Mouse (Mus musculus) embryonic facial prominence, embryonic 12.5 days (tissue): ENCODE measurements around the gene Olfr550. TPM values are rescaled to one million over a fixed set of nuclear protein-coding genes. Genes with fewer than 3 reads are reported as not detected.
"Not testable (repeated sequence)": the region's sequence is repeated elsewhere in the genome, so short reads cannot be mapped to it uniquely, and the experiment has no call there.

ENCODE experiments used
- ATAC-seq: fragments of 200-750 bp; cut with Nextera tagmentation; 2 replicates; pipeline ENCODE4 v1.8.0; 2017; ENCODE audit not compliant: insufficient number of reproducible peaks, insufficient read depth, low FRiP score, low TSS enrichment
- H3K27ac ChIP-seq: fragments of 300-500 bp; sonication (generic); 2 replicates; pipeline ENCODE4 v1.5.1; 2016; ENCODE audit warnings: mild to moderate bottlenecking
- H3K27me3 ChIP-seq: fragments of 300-500 bp; sonication (generic); 2 replicates; pipeline ENCODE4 v1.6.1; 2016; ENCODE audit warnings: mild to moderate bottlenecking, moderate library complexity
- H3K36me3 ChIP-seq: fragments of 300-500 bp; sonication (generic); 2 replicates; pipeline ENCODE4 v1.6.1; 2016; ENCODE audit warnings: mild to moderate bottlenecking
- H3K4me1 ChIP-seq: fragments of 300-500 bp; sonication (generic); 2 replicates; pipeline ENCODE4 v1.6.1; 2016
- H3K4me2 ChIP-seq: fragments of 300-500 bp; sonication (generic); replicated peaks from 2 replicates; pipeline ENCODE4 v1.6.1; 2016; ENCODE audit warnings: mild to moderate bottlenecking, moderate library complexity
- H3K4me3 ChIP-seq: fragments of 300-500 bp; sonication (generic); 2 replicates; pipeline ENCODE4 v1.5.1; 2016; ENCODE audit warnings: mild to moderate bottlenecking
- H3K9ac ChIP-seq: fragments of 300-500 bp; sonication (generic); 2 replicates; pipeline ENCODE4 v1.6.1; 2016; ENCODE audit warnings: mild to moderate bottlenecking, moderate library complexity
- H3K9me3 ChIP-seq: fragments of 300-500 bp; sonication (generic); 2 replicates; pipeline ENCODE4 v1.6.1; 2016; ENCODE audit warnings: mild to moderate bottlenecking, moderate library complexity
- WGBS: fragments of 180-500 bp; shearing (Covaris S2); methylation state at CpG from one replicate; pipeline ENCODE4 v1.1.7; 2016; 5-methylcytosine and 5-hydroxymethylcytosine counted together
- polyA plus RNA-seq: library from polyadenylated mRNA; unstranded; fragments of >200 nt; fragmentation: Nextera tagmentation; extraction: Ambion mirVana; gene quantifications from 2 replicates; pipeline ENCODE4 v1.2.1, GENCODE M21; 2016

Olfr550 gene
- polyA plus RNA-seq, 1 experiment from 2014 or later: 0.04 TPM

DNA sequence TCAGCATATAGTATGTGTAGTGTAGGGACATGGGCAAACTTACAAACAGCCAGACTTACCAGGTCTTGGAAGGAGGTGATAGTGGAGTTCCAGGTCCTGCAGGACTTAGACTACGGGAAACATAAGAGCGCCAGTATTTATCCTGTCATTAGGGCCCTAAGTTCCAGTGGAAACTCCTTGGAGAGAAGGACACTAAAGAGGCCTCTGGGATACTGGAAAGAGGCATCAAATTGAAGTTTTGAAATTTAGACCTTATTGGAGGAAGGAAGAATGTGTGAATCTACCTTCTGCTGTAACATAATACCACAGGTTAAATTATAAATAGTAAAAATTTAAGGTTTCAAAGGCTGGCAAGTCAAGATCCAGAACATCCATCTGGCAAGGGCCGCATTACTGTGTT is 20.5 kb downstream of the Olfr550 start, which contains the start of gene Olfr551:
Gene Olfr551, minus strand, starts transcription at position 101 of the 400 bp plus-strand sequence.
- Histone ChIP-seq H3K4me3 (no peak within 1 kb of the TSS), H3K9me3 (no peaks in the 10 kb centered on the region), H3K36me3 (no peaks in the 10 kb centered on the region), H3K27me3 (no peaks in the 10 kb centered on the region), H3K4me1 (no peaks in the 10 kb centered on the region), H3K9ac (no peak within 1 kb of the TSS), H3K4me2 (no peak within 1 kb of the TSS), H3K27ac (no peak within 1 kb of the TSS)
- ATAC-seq: no peak
- 94% methylated on average over 3 of the region's 3 CpGs for WGBS

- WGBS: 80% methylated on average over 1 of the region's 1 CpGs
- ATAC-seq: no peak
These were observed 26.3 kb downstream of the Olfr550 start, which contains the start of gene Olfr552 for GRCm38 (mm10) chr7:102597378-102598031. Gene Olfr552, plus strand, starts transcription at chr7:102597770.

GRCm38 (mm10) chr7:102618118-102618517 is 46.9 kb downstream of the Olfr550 start, which contains the start of gene Olfr553:
Gene Olfr553, minus strand, starts transcription at chr7:102618218.
- Histone ChIP-seq H3K27ac (no peak within 1 kb of the TSS), H3K9ac (no peak within 1 kb of the TSS), H3K9me3 (no peaks in the 10 kb centered on the region), H3K27me3 (no peaks in the 10 kb centered on the region), H3K4me1 (no peaks in the 10 kb centered on the region), H3K4me3 (no peak within 1 kb of the TSS), H3K4me2 (no peak within 1 kb of the TSS), H3K36me3 (no peaks in the 10 kb centered on the region)
- no peak for ATAC-seq

More at GRCm38 (mm10) chr7:102597378-102598031, 26.3 kb downstream of the Olfr550 start, which contains the start of gene Olfr552:
- no peaks in the 10 kb centered on the region for H3K9me3 ChIP-seq
- no peak within 1 kb of the TSS for H3K9ac ChIP-seq
- H3K4me2 ChIP-seq: no peak within 1 kb of the TSS
- H3K4me1 ChIP-seq: no peaks in the 10 kb centered on the region
- no peaks in the 10 kb centered on the region for H3K27me3 ChIP-seq
- no peak within 1 kb of the TSS for H3K4me3 ChIP-seq
- H3K27ac ChIP-seq: no peak within 1 kb of the TSS
- H3K36me3 ChIP-seq: no peaks in the 10 kb centered on the region

GRCm38 (mm10) chr7:102619608-102620007 is 48.4 kb downstream of the Olfr550 start:
- Histone ChIP-seq H3K9ac (no peak overlapping the region), H3K9me3 (no peaks in the 10 kb centered on the region), H3K36me3 (no peaks in the 10 kb centered on the region), H3K27me3 (no peaks in the 10 kb centered on the region), H3K27ac (no peak overlapping the region), H3K4me2 (no peak overlapping the region), H3K4me3 (no peak overlapping the region), H3K4me1 (no peaks in the 10 kb centered on the region)
- no peak for ATAC-seq
- 62% methylated on average over 5 of the region's 5 CpGs for WGBS

DNA sequence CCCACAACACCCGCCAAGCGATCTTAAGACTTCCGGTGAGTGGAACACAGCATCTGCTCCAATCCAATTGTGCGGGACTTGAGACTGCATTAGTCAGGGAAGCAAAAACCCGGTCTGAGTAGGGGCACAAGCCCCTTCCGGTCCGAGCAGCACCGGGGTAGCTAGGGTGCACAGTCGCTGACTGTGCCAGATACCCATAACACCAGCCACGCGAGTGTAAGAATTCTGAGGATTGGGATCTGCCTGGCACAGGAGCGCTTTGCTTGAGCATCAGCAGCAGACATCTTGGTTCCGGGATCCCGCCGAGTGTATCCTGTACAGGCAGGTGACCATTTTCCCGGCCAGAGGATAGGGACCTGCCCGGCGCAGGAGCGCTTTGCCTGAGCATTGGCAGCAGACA is 49.1 kb downstream of the Olfr550 start:
- WGBS: 87% methylated on average over 19 of the region's 19 CpGs
- H3K4me2 ChIP-seq, H3K27me3 ChIP-seq, ATAC-seq, H3K9me3 ChIP-seq, H3K27ac ChIP-seq, H3K36me3 ChIP-seq, H3K9ac ChIP-seq, H3K4me3 ChIP-seq, H3K4me1 ChIP-seq: not testable (repeated sequence)

Other genes starting within 250 kb of the Olfr550 start
- 173 and 174 TPM in 2 replicates for gene Rrm1, start 129.7 kb upstream of the Olfr550 start, polyA plus RNA-seq
- gene Olfr543, start 89.8 kb upstream of the Olfr550 start, polyA plus RNA-seq: 0.33 and 0.80 TPM in 2 replicates
- 0.10 and 0.13 TPM in 2 replicates for gene Olfr544, start 83.1 kb upstream of the Olfr550 start, polyA plus RNA-seq
- 0.13 and 0.14 TPM in 2 replicates for gene Olfr545, start 71.9 kb upstream of the Olfr550 start, polyA plus RNA-seq
- gene Olfr547, start 36.7 kb upstream of the Olfr550 start, polyA plus RNA-seq: not detected in 2 replicates
- not detected in 2 replicates for gene Olfr548-ps1, start 30.5 kb upstream of the Olfr550 start, polyA plus RNA-seq
- gene Olfr549, start 21.6 kb upstream of the Olfr550 start, polyA plus RNA-seq: not detected in 2 replicates
- 0.51 and 0.59 TPM in 2 replicates for gene Trim21, start 6.0 kb upstream of the Olfr550 start, polyA plus RNA-seq
- not detected in 2 replicates for gene Olfr551, start 20.4 kb downstream of the Olfr550 start, polyA plus RNA-seq
- gene Olfr552, start 26.3 kb downstream of the Olfr550 start, polyA plus RNA-seq: not detected in 2 replicates
- not detected in 2 replicates for gene Olfr553, start 46.8 kb downstream of the Olfr550 start, polyA plus RNA-seq
- gene Olfr554, start 67.0 kb downstream of the Olfr550 start, polyA plus RNA-seq: not detected in 2 replicates
- gene Olfr555, start 87.4 kb downstream of the Olfr550 start, polyA plus RNA-seq: not detected in 2 replicates
- gene Olfr556, start 93.5 kb downstream of the Olfr550 start, polyA plus RNA-seq: not detected in 2 replicates
- gene Trim68, start 115.9 kb downstream of the Olfr550 start, polyA plus RNA-seq: 16.4 and 17.4 TPM in 2 replicates
- gene Olfr557, start 124.5 kb downstream of the Olfr550 start, polyA plus RNA-seq: not detected in 2 replicates
- gene Olfr558, start 130.8 kb downstream of the Olfr550 start, polyA plus RNA-seq: 0.55 and 0.98 TPM in 2 replicates
- not detected in 2 replicates for gene Olfr33, start 147.6 kb downstream of the Olfr550 start, polyA plus RNA-seq
- gene Olfr559, start 156.0 kb downstream of the Olfr550 start, polyA plus RNA-seq: not detected in 2 replicates
- not detected in 2 replicates for gene Olfr560, start 187.9 kb downstream of the Olfr550 start, polyA plus RNA-seq
- gene Olfr78, start 188.0 kb downstream of the Olfr550 start, polyA plus RNA-seq: 0.18 and 0.19 TPM in 2 replicates
- gene Olfr561, start 199.8 kb downstream of the Olfr550 start, polyA plus RNA-seq: not detected in 2 replicates
- gene Olfr564, start 232.0 kb downstream of the Olfr550 start, polyA plus RNA-seq: not detected in 2 replicates